Mouse (Mus musculus) small intestine, adult 2 months (tissue): Measurements from ENCODE around the gene Col5a3. TPM values are rescaled to one million over a fixed set of nuclear protein-coding genes. Genes with fewer than 3 reads are reported as not detected.

Experiments
- H3K27ac ChIP-seq: fragments of 200-500 bp; 2 replicates; pipeline ENCODE4 v1.5.1; 2012; ENCODE audit warnings: low read depth, low read length, control low read depth, inconsistent platforms; ENCODE audit not compliant: insufficient read depth
- H3K27me3 ChIP-seq: fragments of 200-500 bp; 2 replicates; pipeline ENCODE4 v1.6.1; 2012; ENCODE audit warnings: mild to moderate bottlenecking, moderate library complexity, low read length, inconsistent platforms; ENCODE audit not compliant: control insufficient read depth, insufficient read depth
- H3K36me3 ChIP-seq: fragments of 200-500 bp; 2 replicates; pipeline ENCODE4 v1.6.1; 2012; ENCODE audit warnings: mild to moderate bottlenecking, low read length, control low read depth, inconsistent platforms; ENCODE audit not compliant: control insufficient read depth, insufficient read depth
- H3K4me1 ChIP-seq: fragments of 200-500 bp; 2 replicates; pipeline ENCODE4 v1.6.1; 2012; ENCODE audit warnings: low read length, inconsistent platforms, mixed read lengths; ENCODE audit not compliant: control insufficient read depth, insufficient read depth, insufficient read length
- H3K4me3 ChIP-seq: fragments of 200-500 bp; 2 replicates; pipeline ENCODE4 v1.5.1; 2012; ENCODE audit warnings: low read depth, mild to moderate bottlenecking, control low read depth, inconsistent platforms, low read length, moderate library complexity
- CTCF ChIP-seq: fragments of 200-500 bp; IDR thresholded peaks from 2 replicates; pipeline ENCODE4 v1.5.1; 2012; ENCODE audit warnings: low read depth, mild to moderate bottlenecking, control low read depth, inconsistent platforms, low read length, moderate library complexity, mixed read lengths; ENCODE audit not compliant: insufficient replicate concordance, insufficient read length; ENCODE audit errors: extremely low read depth
- POLR2A ChIP-seq: fragments of 200-500 bp; IDR thresholded peaks from 2 replicates; pipeline ENCODE4 v1.6.1; 2012; ENCODE audit warnings: low read depth, mild to moderate bottlenecking, control low read depth, inconsistent platforms, low read length, moderate library complexity
- WGBS: fragments of 180-500 bp; shearing (Covaris S2); methylation state at CpG from one replicate; pipeline ENCODE4 v1.1.7; 2018; 5-methylcytosine and 5-hydroxymethylcytosine counted together
- polyA plus RNA-seq: library from polyadenylated mRNA; depleted of rRNA; stranded (reverse); fragments of >200 nt; gene quantifications from 2 replicates; pipeline ENCODE4 v1.2.3, GENCODE M21; 2012

Col5a3 gene
- polyA plus RNA-seq, 1 experiment: 2.1 TPM

DNA sequence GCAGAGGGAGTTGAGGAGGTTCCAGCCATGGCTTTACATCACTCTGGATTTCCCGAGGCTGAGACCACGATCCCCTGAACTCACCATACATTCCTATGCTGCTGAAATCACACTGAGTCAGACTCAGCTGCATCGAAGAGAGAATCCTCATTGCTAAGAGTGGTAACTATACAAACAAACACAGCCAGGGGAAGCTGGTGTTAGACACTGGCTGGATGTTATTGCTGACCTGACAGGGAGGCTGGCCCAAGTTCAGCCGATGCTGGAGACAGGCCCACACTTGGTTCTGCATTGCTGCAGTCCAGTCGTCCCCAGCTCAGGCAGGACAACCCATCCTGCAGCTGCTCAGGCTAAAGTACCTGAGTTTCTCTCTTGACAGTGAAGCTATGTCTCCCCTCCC, 10.9 kb upstream of the Col5a3 start:
- WGBS: 45% methylated on average over 5 of the region's 5 CpGs
- H3K4me1 ChIP-seq: peaks cover 1% of the 10 kb centered on the region; the same call in 1 of the 2 replicates
- TF ChIP-seq POLR2A (no peak), CTCF (no peak)
- no peak overlapping the region for H3K4me3 ChIP-seq
- H3K27ac ChIP-seq: no peak overlapping the region
- no peaks in the 10 kb centered on the region for H3K27me3 ChIP-seq
- no peaks in the 10 kb centered on the region for H3K36me3 ChIP-seq

DNA sequence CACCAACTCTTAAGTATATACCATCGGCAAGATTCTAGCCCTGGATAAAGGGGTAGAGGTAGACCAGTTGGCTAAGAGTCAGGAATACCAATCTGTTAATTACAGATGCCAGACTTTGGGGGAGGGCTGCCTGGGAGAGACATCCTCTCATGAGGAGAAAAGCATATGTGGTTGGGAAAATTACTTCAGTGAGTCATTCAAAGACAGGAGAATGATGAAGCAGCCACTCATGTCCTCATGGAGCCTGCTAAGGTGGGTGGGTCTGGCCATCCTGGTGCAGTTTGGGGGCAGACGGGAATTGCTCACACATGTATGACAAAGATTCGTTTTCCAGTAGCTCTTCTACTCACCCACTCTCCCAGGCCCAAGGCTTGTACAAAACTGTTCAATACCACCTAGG, 8.0 kb upstream of the Col5a3 start:
- 86% methylated on average over 3 of the region's 3 CpGs for WGBS
- TF ChIP-seq CTCF: no peak
- TF ChIP-seq POLR2A: no peak
- H3K27ac ChIP-seq: no peak overlapping the region
- H3K27me3 ChIP-seq: no peaks in the 10 kb centered on the region
- no peak overlapping the region for H3K4me3 ChIP-seq
- H3K36me3 ChIP-seq: no peaks in the 10 kb centered on the region
- no peaks in the 10 kb centered on the region for H3K4me1 ChIP-seq

DNA sequence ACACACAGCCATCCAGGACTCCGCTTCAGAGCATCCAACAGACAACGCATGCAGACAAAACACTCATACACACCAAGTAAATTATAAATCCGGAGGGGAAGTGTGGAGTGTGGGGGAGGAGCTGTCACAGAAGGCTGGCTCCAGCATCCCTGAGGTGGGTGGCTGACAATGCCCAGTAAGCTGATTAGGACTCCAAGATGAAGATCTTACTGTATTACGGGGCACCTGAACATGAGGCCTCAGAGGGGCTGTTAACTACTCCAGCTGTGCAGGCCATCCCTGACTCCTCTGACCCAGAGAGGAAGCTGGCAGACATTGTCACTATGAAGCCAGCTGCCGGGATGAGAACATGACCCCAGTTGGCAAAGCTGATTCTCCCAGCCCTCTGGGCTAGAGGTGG, 5.1 kb upstream of the Col5a3 start:
- no peak overlapping the region for H3K27ac ChIP-seq
- 76% methylated on average over 5 of the region's 5 CpGs for WGBS
- TF ChIP-seq CTCF: no peak
- H3K36me3 ChIP-seq: no peaks in the 10 kb centered on the region
- no peak overlapping the region for H3K4me3 ChIP-seq
- 0 out of 2 replicates have a peak, but pooled peaks cover under 1% of the 10 kb centered on the region for H3K4me1 ChIP-seq
- H3K27me3 ChIP-seq: 0 out of 2 replicates have a peak, but pooled peaks cover under 1% of the 10 kb centered on the region

DNA sequence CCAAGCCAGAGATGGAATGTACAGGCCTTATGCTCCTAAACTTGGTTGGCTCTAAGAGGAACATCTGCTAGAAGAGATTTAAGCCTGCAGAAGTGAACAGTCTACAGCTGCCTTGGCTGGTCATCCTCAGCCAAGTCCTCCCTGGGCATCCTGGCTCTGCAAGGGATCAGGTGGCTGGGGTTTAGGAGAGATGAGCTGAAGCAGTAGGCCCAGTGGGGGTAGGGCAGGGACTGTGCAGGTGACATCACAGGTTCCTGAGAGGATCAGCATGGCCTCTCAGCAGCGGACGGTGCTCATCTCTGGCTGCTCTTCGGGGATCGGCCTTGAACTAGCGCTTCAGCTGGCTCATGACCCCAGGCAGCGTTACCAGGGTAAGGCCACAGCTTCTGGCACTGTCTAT, 3.4 kb upstream of the Col5a3 start, which contains the start of gene Rdh8:
TSS of gene Rdh8 (plus strand) at position 268 of the 400 bp plus-strand sequence.
- Histone ChIP-seq H3K27ac (no peak within 1 kb of the TSS), H3K27me3 (peaks cover 4% of the 10 kb centered on the region; the same call in 1 of the 2 replicates), H3K4me3 (no peak within 1 kb of the TSS), H3K36me3 (no peaks in the 10 kb centered on the region), H3K4me1 (peaks cover 6% of the 10 kb centered on the region)
- no peak for TF ChIP-seq CTCF
- TF ChIP-seq POLR2A: no peak
- WGBS: 74% methylated on average over 6 of the region's 6 CpGs

DNA sequence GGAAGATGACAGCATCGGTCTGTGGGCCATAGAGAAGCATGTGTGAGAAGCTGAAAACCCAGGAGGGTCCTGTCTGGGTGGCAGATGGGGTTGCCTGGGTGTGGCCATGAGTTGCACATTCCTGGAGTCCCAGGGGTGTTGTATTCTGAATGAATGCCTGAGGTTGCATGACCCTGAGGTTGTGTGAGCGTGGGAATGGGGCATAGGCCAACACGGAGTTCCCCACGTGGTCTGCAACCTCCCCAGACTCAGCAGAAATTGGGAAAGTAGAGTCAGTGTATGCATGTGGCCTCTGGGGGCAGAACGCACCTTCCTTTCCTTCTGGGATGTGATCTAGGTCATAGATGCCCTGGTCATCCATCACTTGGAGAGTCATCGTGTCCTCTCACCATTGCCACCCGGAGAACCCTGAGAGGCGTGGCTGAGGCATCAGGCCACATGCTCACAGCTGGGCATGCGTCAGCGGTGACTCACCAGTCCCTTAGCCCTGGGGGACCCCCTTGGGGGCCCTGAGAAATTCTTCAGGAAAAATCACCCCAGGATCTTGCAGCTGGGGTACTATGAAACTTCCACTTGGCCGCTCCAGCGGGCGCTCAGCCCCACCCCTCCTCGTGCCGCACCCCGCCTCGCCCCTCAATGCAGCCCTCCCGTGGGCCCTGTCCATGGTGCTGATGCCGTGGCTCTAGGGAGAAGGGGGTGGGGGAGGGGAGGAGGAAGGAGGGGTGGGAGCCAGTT, 2.2 kb downstream of the Col5a3 start:
- H3K27ac ChIP-seq: no peak overlapping the region
- WGBS: 13% methylated on average over 18 of the region's 19 CpGs
- peaks cover 4% of the 10 kb centered on the region; the same call in 1 of the 2 replicates for H3K27me3 ChIP-seq
- H3K36me3 ChIP-seq: no peaks in the 10 kb centered on the region
- no peak overlapping the region for H3K4me3 ChIP-seq
- H3K4me1 ChIP-seq: peaks cover 6% of the 10 kb centered on the region
- TF ChIP-seq CTCF (no peak), POLR2A (no peak)

DNA sequence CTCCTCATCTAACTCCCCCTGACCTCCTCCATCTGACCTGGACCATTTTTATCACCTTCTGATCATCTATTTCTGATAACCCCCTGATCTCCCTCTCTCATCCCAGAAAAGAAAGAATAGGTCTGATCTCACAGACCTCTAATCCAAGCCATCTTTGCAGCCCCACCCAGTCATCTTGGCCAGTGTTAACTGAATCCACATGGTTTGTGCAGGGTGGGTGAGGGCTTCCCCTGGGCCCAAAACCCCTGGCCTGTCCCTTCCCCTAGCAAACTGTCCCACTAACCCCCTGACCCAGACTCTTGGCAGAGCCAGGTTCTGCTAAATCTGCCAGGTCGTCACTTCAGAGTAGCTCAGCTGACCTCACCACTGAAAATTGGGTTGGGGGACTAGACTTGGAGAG, 4.1 kb downstream of the Col5a3 start:
- no peak overlapping the region for H3K4me3 ChIP-seq
- H3K27me3 ChIP-seq: peaks cover 4% of the 10 kb centered on the region; the same call in 1 of the 2 replicates
- TF ChIP-seq POLR2A (no peak), CTCF (no peak)
- no peak overlapping the region for H3K27ac ChIP-seq
- 75% methylated on average over 1 of the region's 1 CpGs for WGBS
- peaks cover 6% of the 10 kb centered on the region for H3K4me1 ChIP-seq
- H3K36me3 ChIP-seq: no peaks in the 10 kb centered on the region

DNA sequence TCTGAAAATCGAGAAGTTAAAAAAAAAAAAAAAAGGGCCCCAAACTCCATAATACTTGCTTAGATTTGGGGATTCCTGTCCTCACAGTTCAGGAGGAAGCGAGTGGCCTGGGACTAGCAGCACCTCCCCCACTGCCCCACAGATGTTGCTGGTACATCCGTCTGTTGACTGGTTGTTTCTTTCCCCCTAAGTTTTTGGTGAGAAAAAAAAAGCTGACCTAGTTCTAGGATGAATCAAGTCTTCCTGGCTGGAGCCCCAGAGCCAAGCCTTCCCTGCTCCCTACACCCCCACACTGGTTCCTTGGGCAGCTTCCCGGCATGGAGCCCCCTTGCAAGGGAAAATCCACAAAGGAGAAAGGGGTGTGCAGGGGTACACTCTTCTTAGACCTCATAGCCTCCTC, 4.6 kb downstream of the Col5a3 start:
- TF ChIP-seq CTCF: no peak
- no peak for TF ChIP-seq POLR2A
- WGBS: 34% methylated on average over 4 of the region's 4 CpGs
- Histone ChIP-seq H3K4me3 (no peak overlapping the region), H3K4me1 (peaks cover 6% of the 10 kb centered on the region), H3K27ac (no peak overlapping the region), H3K27me3 (peaks cover 4% of the 10 kb centered on the region; the same call in 1 of the 2 replicates), H3K36me3 (no peaks in the 10 kb centered on the region)
